Mouse (Mus musculus): ENCODE data around the gene Mapt.
A peak's percentile ranks its signal among the peaks of the same experiment; 100 is the strongest.
"Not testable (repeated sequence)": the region's sequence is repeated elsewhere in the genome, so short reads cannot be mapped to it uniquely, and the experiment has no call there.

Gene Mapt

DNA sequence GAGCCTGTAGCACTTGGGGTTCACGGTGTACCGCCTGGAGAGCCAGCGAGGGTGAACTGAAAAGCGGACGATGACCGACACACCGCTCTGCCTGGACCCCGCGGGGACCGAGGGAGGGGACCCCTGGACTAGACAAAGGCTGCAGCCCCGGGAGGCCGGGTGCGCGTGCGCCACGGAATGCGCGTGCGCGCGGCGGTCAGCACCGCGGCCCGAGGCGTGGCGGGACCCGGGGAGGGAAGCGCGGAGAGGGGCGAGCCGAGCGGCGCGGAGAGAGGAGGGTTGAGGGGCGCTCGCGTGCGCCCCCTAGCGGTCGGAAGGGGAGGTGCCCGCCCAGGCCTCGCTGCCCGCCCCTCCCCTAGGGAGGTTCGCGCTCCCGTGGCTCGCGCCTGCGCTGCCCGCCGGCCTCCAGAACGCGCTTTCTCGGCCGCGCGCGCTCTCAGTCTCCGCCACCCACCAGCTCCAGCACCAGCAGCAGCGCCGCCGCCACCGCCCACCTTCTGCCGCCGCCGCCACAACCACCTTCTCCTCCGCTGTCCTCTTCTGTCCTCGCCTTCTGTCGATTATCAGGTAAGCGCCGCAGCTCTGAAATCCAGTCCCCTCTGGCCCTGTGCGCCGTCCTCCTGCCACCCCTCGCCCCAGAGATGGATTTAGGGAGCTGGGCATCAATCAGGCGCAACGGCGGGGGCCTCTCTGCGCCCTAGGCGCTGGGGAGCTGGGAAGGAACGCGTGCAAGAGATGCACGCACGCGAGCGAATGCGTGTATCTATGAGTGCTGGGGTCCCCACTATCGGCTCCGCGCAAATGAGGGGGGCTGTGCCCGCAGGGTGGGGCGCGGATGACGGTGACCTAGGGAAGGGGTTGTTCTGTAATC lies at the start of gene Mapt:
Gene Mapt (plus strand): TSS at position 350 of the 871 bp plus-strand sequence.
- DNase-seq: peak; percentile 79 to 83

DNA sequence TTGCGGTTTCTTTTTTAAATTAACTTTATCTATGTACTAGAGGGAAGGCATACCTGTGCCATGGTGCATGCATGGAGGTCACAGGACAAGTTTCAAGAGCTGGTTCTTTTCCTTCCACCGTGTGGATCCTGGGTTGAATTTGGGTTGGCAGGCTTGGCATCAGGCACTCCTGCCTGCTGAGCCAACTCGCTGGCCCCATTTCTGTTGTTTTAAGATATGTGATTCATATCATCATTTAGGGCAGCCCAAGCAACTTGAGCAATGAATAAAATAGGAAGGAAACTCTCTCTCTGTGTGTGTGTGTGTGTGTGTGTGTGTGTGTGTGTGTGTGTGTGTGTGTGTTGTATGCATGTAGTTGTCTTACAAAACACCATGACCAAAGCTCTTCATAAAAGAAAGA lies 49.0 kb upstream of the Mapt start:
- DNase-seq: no peak

DNA sequence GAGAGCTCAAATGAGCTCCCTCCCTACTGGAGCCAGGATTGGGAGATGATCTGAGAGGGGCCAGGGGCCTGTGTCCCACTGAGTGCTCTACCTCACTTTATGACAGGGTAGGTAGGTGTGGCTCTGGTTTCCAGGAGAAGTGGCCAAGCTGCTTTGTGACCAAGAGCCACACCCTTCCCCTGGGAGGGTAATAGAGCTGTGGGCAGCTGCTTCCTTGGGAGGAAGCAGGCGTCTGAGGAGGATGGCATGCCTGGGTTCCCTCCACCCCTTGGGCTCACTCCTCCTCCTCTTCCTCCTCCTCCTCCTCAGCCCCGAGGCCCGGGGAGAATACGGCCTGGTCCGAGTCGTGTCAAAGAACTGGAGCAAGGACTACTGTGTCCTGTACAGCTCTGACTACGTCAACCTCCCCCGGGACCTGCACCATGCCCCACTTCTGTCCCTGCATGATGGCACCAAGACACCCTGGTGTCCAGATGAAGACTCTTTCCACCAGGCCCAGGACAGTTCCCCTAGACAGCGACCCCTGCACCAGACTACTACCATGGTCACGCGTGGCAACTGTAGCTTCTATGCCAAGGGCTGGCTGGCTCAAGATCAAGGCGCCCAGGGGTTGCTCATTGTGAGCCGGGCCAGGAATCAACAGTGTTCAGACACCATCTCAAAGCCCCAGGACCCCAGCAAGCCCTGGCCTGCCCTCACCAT lies 44.9 kb upstream of the Mapt start, which contains the start of gene Sppl2c:
Gene Sppl2c (plus strand): TSS at position 193 of the 702 bp plus-strand sequence.
- no peak for DNase-seq

DNA sequence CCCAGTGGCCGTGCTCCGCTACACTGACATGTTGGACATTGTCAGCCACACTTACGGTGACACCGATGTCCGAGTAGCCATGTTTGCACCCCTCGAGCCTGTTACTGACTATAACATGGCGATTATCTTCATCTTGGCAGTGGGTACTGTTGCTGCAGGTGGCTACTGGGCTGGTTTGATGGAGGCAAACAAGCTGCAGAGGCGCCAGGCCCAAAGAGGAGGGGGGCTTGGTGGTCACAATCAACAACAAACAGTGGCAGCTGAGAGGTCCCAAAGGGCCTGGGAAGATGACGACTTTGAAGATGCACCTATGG lies 44.4 kb upstream of the Mapt start:
- DNase-seq: no peak

DNA sequence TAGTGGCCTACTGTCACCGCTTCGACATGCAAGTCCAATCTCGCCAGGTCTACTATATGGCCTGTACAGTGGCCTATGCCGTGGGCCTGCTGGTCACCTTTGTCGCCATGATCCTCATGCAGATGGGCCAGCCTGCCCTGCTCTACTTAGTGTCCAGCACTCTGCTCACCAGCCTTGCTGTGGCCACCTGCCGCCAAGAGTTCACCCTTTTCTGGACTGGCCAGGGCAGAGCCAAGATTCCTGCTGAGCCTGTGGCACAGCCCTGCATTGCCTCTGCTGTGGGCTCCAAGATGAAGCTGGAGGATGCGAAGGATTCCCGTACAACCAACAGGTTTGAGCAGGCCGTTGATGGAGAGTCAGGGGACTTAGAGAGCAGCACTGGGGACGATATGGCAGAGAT lies 43.4 kb upstream of the Mapt start:
- no peak for DNase-seq

DNA sequence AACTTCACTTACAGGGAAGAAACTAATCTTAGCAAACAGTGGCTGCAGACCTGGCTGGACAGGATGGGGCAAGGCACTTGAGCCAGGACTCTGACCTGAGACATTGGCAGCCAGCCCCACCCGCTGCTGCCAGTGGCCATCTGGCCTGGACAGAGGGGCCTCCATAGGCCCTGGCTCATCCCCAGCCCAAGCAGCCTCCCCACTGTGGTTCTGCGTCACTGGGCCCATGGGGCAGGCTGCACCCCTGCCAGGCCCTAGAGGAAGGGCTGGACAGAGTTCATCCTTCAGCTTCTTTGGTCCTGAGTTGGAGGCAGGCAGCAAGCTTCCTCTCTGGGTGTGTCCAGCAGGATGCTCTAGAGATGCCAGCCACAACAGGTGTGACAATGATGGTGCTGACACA lies 41.2 kb upstream of the Mapt start:
- DNase-seq: no peak

DNA sequence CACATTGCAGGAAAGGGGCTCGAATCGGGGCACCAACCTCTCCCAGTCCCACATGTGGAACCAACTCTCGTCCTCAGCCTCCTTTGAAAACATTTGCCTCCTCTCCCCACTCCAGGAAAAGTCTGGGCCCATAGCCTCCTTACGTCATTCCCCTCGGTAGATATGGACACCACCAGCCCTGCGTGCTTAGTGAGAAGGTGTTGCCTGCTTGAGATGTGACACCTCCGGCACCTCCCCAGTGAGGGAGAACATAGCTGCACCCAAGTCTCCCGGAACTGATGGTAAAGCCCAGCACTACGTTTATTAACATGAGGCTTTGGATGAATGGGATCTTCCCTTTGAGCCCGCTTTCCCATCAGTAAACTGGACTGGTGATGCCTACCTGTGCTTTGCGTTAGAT lies 35.8 kb upstream of the Mapt start:
- no peak for DNase-seq

DNA sequence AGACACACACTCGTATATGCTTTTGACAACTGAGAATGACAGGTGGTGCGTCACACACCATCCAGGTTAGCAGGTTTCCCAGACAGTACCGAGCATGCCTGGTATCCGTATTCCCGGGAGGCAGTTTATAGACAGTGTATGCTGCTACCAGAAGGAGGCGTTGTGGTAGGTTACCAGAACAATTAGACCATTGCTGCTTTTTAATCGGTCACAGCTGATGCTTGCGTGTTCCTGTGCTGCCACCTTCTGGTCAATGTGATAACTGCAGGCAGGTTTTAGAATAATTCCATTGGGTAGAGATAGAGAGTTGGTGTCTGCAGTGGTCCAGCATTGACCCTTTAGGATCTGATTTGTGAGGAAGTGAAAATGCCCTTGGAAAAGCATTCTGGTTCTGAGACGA lies 35.4 kb upstream of the Mapt start:
- DNase-seq: peak; percentile 87

DNA sequence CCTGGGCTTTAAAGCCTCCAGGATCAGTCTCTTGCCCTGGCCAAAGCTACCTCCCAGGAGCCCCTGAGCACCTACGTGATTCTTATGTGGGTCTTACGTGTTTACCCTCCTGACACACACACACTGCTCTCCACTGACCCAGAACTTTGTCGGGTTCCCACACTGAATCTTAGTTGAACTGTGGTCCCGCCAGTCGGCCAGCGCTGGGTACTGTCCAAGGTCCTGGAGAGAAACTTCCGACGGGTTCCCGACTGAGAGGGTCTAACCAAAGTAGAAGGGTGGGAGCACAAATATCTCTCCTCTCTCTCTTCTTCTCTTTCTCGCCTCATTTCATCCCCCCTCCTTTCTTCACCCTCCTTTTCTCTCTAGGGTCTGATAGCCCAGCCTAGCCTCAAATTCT lies 33.3 kb upstream of the Mapt start:
- peak; percentile 25 to 27 for DNase-seq

DNA sequence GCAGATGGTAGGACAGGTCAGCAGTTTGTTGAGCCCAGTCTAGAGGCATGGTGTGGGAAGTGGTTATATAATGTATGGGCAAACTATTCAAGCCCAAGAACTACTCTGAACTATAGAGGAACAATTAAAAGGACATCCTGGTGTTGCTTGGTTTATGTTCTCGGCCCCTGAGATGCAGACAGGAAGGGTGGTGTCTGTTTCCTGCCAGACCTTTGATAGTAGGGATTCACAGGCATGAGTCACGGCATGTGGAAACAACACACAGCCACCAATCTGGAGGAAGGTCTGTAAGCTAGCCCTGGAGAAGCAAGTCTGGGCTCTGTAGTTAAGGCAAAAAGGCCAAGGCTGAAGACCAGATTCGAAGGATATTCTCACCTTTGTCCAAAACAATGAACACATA lies 27.9 kb upstream of the Mapt start:
- DNase-seq: no peak

DNA sequence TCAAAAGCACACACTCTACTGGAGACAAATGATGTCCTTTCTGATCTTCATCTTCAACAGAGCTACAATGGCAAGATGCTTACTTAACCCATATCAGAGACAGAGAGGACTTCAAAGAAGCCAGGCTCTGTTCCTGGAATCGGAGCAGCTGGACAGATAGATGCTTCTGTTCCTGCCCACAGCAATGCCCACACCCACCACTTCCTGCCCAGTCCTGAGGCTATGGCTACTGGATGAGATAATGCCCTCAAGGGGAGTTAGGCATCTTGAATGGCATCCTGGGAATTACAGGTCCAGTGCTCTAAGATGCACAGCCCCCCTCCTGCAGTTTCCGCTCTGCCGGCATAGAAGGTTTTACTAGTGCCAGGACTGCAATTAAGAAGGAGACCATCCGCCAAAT lies 24.6 kb upstream of the Mapt start:
- DNase-seq: no peak

DNA sequence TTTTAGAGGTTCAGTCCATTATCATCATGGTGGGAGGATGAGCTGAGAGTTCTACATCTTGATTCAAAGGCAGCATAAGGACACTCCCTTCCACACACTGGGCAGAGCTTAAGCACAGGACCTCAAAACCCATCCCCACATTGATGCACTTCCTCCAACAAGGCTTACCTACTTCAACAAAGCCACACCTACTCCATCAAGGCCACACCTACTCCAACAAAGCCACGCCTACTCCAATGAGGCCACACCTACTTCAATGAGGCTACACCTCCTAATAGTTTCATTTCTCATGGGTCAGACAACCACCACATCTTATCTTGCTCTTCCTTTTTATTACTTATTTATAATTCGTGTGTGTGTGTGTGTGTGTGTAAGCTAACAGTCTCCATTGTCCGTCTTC lies 22.1 kb upstream of the Mapt start:
- DNase-seq: no peak

DNA sequence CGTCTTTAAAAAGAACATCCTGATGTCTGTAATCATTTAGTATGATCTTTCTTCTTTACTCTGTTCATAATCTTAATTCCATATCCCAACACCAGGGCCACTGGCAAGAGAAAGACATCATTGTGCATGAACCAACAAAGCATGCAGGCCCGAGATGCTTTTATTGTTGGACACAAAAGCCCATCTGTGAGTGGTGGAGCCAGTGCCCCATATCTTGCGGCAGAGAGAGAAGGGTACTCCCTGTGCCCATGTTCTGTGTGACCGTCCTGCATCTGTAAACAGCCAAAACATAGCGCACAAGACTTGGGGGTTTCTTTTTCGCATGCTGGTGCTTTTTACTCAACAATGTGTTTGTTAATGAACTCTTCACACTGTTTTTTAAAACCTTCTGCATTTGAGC lies 19.9 kb upstream of the Mapt start:
- DNase-seq: no peak

DNA sequence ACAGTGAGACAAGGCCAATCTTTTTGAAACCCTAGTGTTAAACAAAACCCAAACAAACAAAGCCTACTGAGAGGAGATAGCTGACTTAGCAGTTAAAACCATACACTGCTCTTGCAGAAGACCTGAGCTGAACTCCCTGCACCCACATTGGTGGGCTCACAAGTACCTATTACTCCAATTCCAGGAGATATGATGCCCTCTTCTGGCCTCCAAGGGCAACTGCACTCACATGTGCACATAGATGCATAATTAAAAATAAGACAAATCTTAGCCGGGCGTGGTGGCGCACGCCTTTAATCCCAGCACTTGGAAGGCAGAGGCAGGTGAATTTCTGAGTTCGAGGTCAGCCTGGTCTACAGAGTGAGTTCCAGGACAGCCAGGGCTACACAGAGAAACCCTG lies 17.1 kb upstream of the Mapt start:
- not testable (repeated sequence) for DNase-seq

DNA sequence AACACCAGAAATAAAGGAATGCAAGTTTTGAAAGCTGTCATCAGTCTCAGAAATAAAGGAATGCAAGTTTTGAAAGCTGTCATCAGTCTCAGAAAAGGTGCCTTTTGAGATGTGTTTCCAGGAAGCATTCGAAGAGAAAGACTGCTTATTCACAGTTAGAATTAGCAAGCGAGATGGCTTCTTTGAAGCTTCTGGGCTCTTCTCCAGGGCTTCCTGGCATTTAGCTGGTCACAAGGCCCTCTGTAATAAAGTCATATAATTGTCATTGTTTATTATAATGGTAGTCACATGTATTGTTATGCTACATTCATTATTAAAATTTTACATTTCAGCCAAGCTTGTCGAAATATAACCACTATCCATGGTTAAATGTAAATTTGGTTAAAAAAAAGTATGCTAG lies 13.1 kb upstream of the Mapt start:
- no peak for DNase-seq

DNA sequence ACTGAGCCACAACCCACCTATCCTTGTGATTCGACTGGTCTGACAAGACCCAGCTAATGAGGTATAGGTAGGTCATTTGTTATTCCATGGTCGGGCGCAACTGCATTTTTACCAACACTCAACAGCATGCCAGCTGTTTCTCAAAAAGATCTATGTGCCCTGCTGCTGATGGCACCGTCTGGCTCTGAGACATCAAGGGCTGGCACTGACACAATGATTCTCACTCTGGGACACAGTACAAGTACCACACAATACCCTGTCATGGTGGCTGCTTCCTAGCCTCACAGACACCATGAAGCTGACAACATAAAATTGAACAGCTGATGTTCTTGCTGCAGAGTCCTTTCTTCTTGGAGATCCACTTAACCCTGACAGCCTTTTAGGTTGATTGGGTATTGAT lies 10.9 kb upstream of the Mapt start:
- DNase-seq: no peak

DNA sequence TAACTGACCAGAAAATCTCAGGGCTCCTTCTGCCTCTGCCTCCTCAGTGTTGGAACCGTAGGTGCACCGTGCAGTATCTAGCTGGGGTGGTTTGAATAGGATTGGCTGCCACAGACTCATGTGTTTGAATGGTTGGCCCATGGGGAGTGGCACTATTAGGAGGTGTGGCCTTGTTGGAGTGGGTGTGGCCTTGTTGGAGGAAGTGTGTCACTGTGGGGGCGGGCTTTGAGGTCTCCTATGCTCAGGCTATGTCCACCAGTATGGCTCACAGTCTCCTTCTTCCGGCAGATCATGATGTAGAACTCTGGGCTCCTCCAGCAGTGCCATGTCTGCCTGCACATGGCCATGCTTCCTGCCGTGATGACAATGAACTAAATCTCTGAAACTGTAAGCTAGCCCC lies 9.4 kb upstream of the Mapt start:
- no peak for DNase-seq

DNA sequence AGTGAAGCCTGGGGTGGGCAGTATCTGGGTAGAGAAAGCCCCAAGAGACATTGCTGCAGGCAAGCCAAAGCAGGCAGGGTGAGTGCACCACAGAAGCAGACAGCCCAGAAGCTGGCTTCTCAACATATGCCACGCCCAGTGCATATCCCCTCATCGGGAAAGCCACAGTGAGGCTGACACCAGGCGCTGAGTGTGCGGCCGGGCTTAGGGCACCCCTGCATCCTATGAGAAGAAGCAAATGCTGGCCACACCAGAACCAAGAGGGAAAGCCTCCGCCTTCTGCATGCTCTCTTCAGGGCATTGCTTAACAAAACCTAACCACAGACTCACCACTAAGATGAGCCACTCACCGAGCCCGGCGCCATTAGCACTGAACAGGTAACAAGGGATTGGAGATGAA lies 7.9 kb upstream of the Mapt start:
- no peak for DNase-seq

DNA sequence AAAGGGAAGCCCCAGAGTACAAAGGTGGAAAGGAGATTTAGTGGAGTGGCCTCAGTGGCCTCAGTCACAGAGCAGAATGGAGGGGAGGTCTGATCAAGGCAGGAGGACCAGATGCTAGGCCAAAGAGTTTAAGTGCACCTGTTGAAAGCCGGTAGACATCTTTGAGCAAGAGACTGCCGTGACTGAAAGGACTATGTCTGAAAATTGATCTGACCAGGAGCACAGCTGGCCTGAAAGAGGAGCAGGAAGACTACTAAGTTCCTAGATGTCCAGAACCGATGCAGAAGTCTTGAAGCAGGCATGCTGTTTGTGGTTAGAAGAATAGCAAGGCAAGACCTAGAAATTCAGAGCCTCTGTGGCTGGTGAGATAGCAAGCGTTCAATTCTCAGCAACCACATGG lies 1.8 kb upstream of the Mapt start:
- DNase-seq: no peak

DNA sequence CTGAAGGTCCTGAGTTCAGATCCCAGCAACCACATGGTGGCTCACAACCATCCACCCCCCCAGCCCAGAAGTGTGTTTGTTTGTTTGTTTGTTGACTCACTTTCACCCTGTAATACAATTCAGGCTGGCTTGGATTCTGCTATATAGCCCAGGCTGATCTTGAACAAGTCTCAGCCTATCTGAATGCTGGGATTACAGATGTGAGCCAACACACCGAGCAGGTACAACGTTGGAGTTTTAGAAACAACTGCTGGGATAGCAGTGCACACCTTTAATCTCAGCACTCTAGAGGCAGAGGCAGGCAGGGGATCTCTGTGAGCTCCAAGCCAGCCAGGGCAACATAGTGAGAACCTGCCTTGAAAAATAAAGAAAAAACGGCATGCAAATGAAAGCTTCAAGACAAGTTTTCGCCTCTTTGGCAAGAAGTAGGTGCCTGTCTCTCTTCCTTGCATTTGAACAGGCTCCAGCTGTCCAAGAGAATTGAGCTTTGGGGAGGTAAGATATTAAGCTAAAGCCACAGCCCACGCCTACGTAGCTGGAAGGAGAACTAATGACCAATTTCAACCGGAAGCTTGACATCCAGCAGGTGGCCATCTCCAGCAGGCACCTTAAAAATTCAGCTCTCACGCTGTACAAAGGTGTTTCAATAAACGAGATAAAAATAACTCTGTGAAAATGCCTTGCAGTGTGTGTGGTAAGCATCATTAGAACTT lies 968 bp upstream of the Mapt start:
- DNase-seq: peak; percentile 6 to 13

DNA sequence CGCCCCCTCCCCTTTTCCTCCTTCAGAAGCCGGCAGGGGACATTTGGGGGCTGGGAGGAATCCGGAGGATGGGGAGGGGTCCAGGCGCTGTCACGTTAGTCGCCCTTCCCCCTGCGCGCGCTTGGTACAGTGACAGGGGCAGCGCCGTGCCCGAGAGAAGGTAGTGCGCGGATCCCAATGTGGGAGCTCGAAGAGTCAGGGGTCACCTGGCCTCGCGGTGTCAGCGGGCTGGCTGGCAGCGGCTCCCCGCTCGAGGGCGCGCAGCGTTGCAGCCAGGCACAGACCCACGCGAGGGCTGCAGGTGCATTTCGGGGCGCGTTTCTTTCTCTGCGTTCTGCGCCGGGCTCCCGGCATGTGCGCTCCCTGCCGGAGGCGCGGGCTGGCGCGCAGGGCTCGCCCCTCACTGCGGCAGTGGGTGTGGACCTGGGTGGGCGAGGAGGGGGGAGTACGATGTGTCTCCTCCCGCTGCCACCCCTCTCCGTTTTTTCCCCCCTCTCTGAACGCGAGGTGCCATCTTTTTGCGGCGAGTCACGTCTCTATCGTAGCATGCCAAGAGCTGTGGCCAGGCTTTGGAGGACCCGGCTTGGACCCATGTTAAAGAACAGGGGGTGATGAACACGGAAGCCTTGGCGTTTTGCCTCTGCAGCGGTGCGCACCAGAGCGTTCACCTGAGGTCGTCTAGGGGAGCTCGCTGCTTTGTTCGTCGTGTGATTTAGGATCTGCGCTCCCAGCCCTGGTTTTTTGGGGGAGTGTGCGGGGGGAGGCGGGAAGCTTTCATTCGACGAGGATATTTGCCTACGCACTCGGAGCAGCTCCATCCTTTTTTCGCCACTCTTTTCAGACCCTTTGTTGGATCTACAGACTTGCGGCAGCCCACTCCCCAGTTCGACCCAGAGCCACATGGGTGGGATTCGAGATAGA lies 1.2 kb downstream of the Mapt start:
- DNase-seq: peak; percentile 29 to 38

DNA sequence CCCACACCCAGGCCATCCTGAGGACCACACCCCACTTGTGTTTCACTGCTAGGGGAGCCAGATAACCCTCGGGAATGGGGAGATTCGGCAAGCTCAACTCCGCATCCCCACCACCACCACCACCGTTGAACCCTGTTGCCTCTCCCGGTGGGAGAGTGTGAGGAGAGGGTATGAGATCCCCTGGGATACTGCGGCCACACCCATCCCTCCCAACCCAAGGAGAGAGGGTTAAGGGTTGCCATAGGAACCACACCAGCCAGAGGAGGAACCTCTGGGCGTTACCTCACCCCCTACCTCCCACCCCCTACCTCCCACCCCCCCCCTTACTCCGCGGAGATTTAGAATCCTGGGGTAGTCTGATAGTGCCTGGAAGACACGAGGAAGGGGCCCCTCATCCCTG lies 1.9 kb downstream of the Mapt start:
- DNase-seq: no peak
